ENCODE assay signal across 11 mouse cellular contexts in genomic region chr4:14201724-14202123, GRCm38 (mm10).
"Had no signal": no experiment of that assay in that cellular context is flagged by ENCODE, and none has a peak within 500 bp of the region (broad histone marks: within the 10 kb centered on the region; RNA-seq: fewer than 3 reads in every experiment).

No protein-coding gene starts in this region.

- DNase-seq: kidney, postnatal 14 days; layer of hippocampus, postnatal 36 days; left cerebral cortex, postnatal 4 days; lung, embryonic 14.5 days; lung, postnatal 10 days; lung, postnatal 4 days; retina, postnatal 1 day; right cerebral cortex, postnatal 4 days; spleen, adult 18-20 months; thymus, adult 2 months; thymus, postnatal 25 days had no signal
